Comparison of ENCODE assay signal across 21 mouse cellular contexts in the genomic region with DNA sequence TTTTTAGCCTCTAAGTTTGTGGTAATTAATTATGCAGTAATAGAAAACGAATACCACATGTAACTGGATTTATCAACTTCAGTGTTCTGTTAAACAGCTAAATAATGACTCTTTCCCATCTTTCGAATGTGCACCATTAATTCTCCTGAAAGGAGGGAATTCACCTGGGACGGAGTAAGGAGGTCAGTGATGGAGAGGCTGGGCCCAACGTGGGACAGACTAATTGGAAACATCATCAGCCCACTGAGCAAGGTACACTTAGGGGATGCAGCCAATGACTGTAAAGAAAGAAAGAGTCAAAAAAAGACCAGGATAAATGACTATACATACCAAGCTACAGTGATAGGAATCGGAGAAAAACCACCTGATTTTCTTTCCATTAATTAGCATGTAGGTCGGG. TPM values are rescaled to one million over a fixed set of nuclear protein-coding genes. Genes with fewer than 3 reads are reported as not detected.
DNase-seq lines count a peak whose midpoint lies in the region; ATAC-seq and TF ChIP-seq lines count a peak whose summit lies in the region.
"Had no signal": no experiment of that assay in that cellular context is flagged by ENCODE, and none has a peak within 500 bp of the region (broad histone marks: within the 10 kb centered on the region; RNA-seq: fewer than 3 reads in every experiment).

No protein-coding gene starts in this region.

- TF ChIP-seq CTCF in hindbrain, postnatal 0 days (IDR thresholded peaks at IDR 0.05; ENCODE audit: low read depth): no peak

- H3K4me2 ChIP-seq in hindbrain, embryonic 12.5 days (replicated peaks): no peak overlapping the region
- H3K4me2 ChIP-seq in hindbrain, postnatal 0 days (ENCODE audit: low read depth, low read length): no peak overlapping the region
- no peak overlapping the region for H3K4me2 ChIP-seq in hindbrain, embryonic 15.5 days
- no peak overlapping the region for H3K4me2 ChIP-seq in hindbrain, embryonic 16.5 days (ENCODE audit: low read length)
- no peak overlapping the region for H3K4me2 ChIP-seq in neural tube, embryonic 15.5 days
- H3K4me2 ChIP-seq: embryonic facial prominence, embryonic 12.5 days; forebrain, embryonic 13.5 days; forebrain, embryonic 15.5 days had no signal

- H3K9me3 ChIP-seq in hindbrain, embryonic 12.5 days (replicated peaks): no peaks in the 10 kb centered on the region
- H3K9me3 ChIP-seq in hindbrain, postnatal 0 days (ENCODE audit: low read length): no peaks in the 10 kb centered on the region
- H3K9me3 ChIP-seq in hindbrain, embryonic 15.5 days: no peaks in the 10 kb centered on the region
- H3K9me3 ChIP-seq in hindbrain, embryonic 16.5 days (ENCODE audit: control insufficient read depth, low read length): no peaks in the 10 kb centered on the region
- H3K9me3 ChIP-seq in neural tube, embryonic 15.5 days (replicated peaks): no peaks in the 10 kb centered on the region
- H3K9me3 ChIP-seq: embryonic facial prominence, embryonic 10.5 days; embryonic facial prominence, embryonic 12.5 days; forebrain, embryonic 13.5 days; forebrain, embryonic 15.5 days had no signal

- no peak overlapping the region for H3K4me3 ChIP-seq in hindbrain, embryonic 12.5 days
- no peak overlapping the region for H3K4me3 ChIP-seq in hindbrain, postnatal 0 days (ENCODE audit: low read length)
- H3K4me3 ChIP-seq in hindbrain, embryonic 15.5 days: no peak overlapping the region
- H3K4me3 ChIP-seq in hindbrain, embryonic 16.5 days (ENCODE audit: low read length): no peak overlapping the region
- no peak overlapping the region for H3K4me3 ChIP-seq in neural tube, embryonic 15.5 days (replicated peaks)
- H3K4me3 ChIP-seq: embryonic facial prominence, embryonic 10.5 days; embryonic facial prominence, embryonic 12.5 days; forebrain, embryonic 13.5 days; forebrain, embryonic 15.5 days had no signal

- DNase-seq in hindbrain, postnatal 0 days (ENCODE audit: low spot score): no peak
- no peak for DNase-seq in left cerebral cortex, postnatal 14 days (ENCODE audit: low spot score in 2 of 2)
- DNase-seq: adrenal gland, adult 2 months; adrenal gland, postnatal 10 days; adrenal gland, postnatal 25 days; cerebellum, adult 11 months; cerebellum, adult 18-20 months; cerebellum, adult 8-10 months; cerebellum, adult 9-11 months; cerebellum, postnatal 14 days; cerebellum, postnatal 36 days had no signal

- H3K27ac ChIP-seq in hindbrain, embryonic 12.5 days: no peak overlapping the region
- no peak overlapping the region for H3K27ac ChIP-seq in hindbrain, postnatal 0 days
- H3K27ac ChIP-seq in hindbrain, embryonic 15.5 days (replicated peaks): no peak overlapping the region
- H3K27ac ChIP-seq in hindbrain, embryonic 16.5 days (ENCODE audit: low read depth, low read length): no peak overlapping the region
- no peak overlapping the region for H3K27ac ChIP-seq in neural tube, embryonic 15.5 days (replicated peaks)
- H3K27ac ChIP-seq: embryonic facial prominence, embryonic 10.5 days; embryonic facial prominence, embryonic 12.5 days; forebrain, embryonic 13.5 days; forebrain, embryonic 15.5 days had no signal

- H3K4me1 ChIP-seq in hindbrain, embryonic 12.5 days: 0 out of 2 replicates have a peak, but pooled peaks cover 9% of the 10 kb centered on the region
- H3K4me1 ChIP-seq in hindbrain, postnatal 0 days (ENCODE audit: insufficient read depth, low read length): no peaks in the 10 kb centered on the region
- H3K4me1 ChIP-seq in hindbrain, embryonic 15.5 days (replicated peaks): peaks cover 12% of the 10 kb centered on the region; the same call in 1 of the 2 replicates
- H3K4me1 ChIP-seq in hindbrain, embryonic 16.5 days (ENCODE audit: control insufficient read depth, insufficient read depth, low read depth, low read length): peaks cover 5% of the 10 kb centered on the region; the same call in 1 of the 2 replicates
- peaks cover 7% of the 10 kb centered on the region; the same call in 1 of the 2 replicates for H3K4me1 ChIP-seq in neural tube, embryonic 15.5 days
- H3K4me1 ChIP-seq: embryonic facial prominence, embryonic 12.5 days had no signal

- ATAC-seq in hindbrain, embryonic 12.5 days (ENCODE audit: low FRiP score): peak; percentile 60
- no peak for ATAC-seq in hindbrain, postnatal 0 days
- 0 out of 2 replicates have a peak, but pooled peaks have one; percentile 66 for ATAC-seq in hindbrain, embryonic 15.5 days (ENCODE audit: low FRiP score, low read depth)
- peak; percentile 65; the same call in 1 of the 2 replicates for ATAC-seq in hindbrain, embryonic 16.5 days
- no peak for ATAC-seq in neural tube, embryonic 15.5 days (ENCODE audit: low FRiP score)
- ATAC-seq: forebrain, embryonic 13.5 days; forebrain, embryonic 15.5 days had no signal

- H3K27me3 ChIP-seq in hindbrain, embryonic 12.5 days: no peaks in the 10 kb centered on the region
- no peaks in the 10 kb centered on the region for H3K27me3 ChIP-seq in hindbrain, postnatal 0 days (ENCODE audit: insufficient read depth, low read length)
- H3K27me3 ChIP-seq in hindbrain, embryonic 15.5 days: no peaks in the 10 kb centered on the region
- H3K27me3 ChIP-seq in hindbrain, embryonic 16.5 days (replicated peaks; ENCODE audit: control insufficient read depth, insufficient read depth, low read length): no peaks in the 10 kb centered on the region
- H3K27me3 ChIP-seq in neural tube, embryonic 15.5 days (replicated peaks): no peaks in the 10 kb centered on the region
- H3K27me3 ChIP-seq: embryonic facial prominence, embryonic 12.5 days; forebrain, embryonic 13.5 days had no signal

- H3K36me3 ChIP-seq in hindbrain, embryonic 12.5 days: no peaks in the 10 kb centered on the region
- H3K36me3 ChIP-seq in hindbrain, postnatal 0 days (ENCODE audit: insufficient read depth, low read length): no peaks in the 10 kb centered on the region
- H3K36me3 ChIP-seq in hindbrain, embryonic 15.5 days: no peaks in the 10 kb centered on the region
- H3K36me3 ChIP-seq in hindbrain, embryonic 16.5 days (ENCODE audit: control insufficient read depth, insufficient read depth, low read length): no peaks in the 10 kb centered on the region
- no peaks in the 10 kb centered on the region for H3K36me3 ChIP-seq in neural tube, embryonic 15.5 days
- H3K36me3 ChIP-seq: embryonic facial prominence, embryonic 10.5 days; embryonic facial prominence, embryonic 12.5 days; forebrain, embryonic 15.5 days had no signal

- intact Hi-C loops in left cerebral cortex, postnatal 14 days (cut with DNase I): no loop called here

- WGBS in hindbrain, embryonic 12.5 days: 70% methylated on average over 6 of the region's 6 CpGs
- WGBS in hindbrain, postnatal 0 days: 81% methylated on average over 6 of the region's 6 CpGs
- WGBS in hindbrain, embryonic 15.5 days: 66% methylated on average over 6 of the region's 6 CpGs
- 72% methylated on average over 6 of the region's 6 CpGs for WGBS in hindbrain, embryonic 16.5 days
- 69% methylated on average over 6 of the region's 6 CpGs for WGBS in neural tube, embryonic 15.5 days

- no peak overlapping the region for H3K9ac ChIP-seq in hindbrain, embryonic 12.5 days
- no peak overlapping the region for H3K9ac ChIP-seq in hindbrain, postnatal 0 days (replicated peaks; ENCODE audit: low read length)
- H3K9ac ChIP-seq in hindbrain, embryonic 15.5 days: no peak overlapping the region
- H3K9ac ChIP-seq in hindbrain, embryonic 16.5 days (ENCODE audit: low read depth, low read length): no peak overlapping the region
- no peak overlapping the region for H3K9ac ChIP-seq in neural tube, embryonic 15.5 days (replicated peaks)
- H3K9ac ChIP-seq: embryonic facial prominence, embryonic 12.5 days; forebrain, embryonic 13.5 days; forebrain, embryonic 15.5 days had no signal

RNA-seq across cellular contexts. Expression of gene Samd5, which starts 31.5 kb away (rescaled TPM):
- 6.6 and 7.0 TPM in 2 replicates for polyA plus RNA-seq in hindbrain, embryonic 12.5 days (2016; fragmentation: Nextera tagmentation; extraction: Ambion mirVana)
- 6.5 and 7.9 TPM in 2 replicates for total RNA-seq in hindbrain, postnatal 0 days (2014; rRNA removed)
- 2.9 and 3.2 TPM in 2 replicates for polyA plus RNA-seq in hindbrain, postnatal 0 days (2015; fragmentation: Nextera tagmentation; extraction: Ambion mirVana)
- 4.3 and 4.9 TPM in 2 replicates for polyA plus RNA-seq in hindbrain, embryonic 15.5 days (2015; fragmentation: Nextera tagmentation; extraction: Ambion mirVana)
- polyA plus RNA-seq in hindbrain, embryonic 16.5 days (2015; fragmentation: Nextera tagmentation; extraction: Ambion mirVana): 3.9 and 4.4 TPM in 2 replicates
- 10 to 100 TPM; 12.4 to 14.4 TPM for total RNA-seq in left cerebral cortex, postnatal 14 days (2021)
- 4.9 and 6.7 TPM in 2 replicates for polyA plus RNA-seq in neural tube, embryonic 15.5 days (2015; fragmentation: Nextera tagmentation; extraction: Ambion mirVana)
- total RNA-seq: MEL had no signal
- polyA plus RNA-seq: C2C12 had no signal

Comparison
In these comparisons a context has a peak if more than half of its experiments do, and no peak if none do; other contexts are left out.
1. ATAC-seq: peak in hindbrain, embryonic 12.5 days (single experiment), hindbrain, embryonic 15.5 days (single experiment) and hindbrain, embryonic 16.5 days (single experiment); none in hindbrain, postnatal 0 days (single experiment) and neural tube, embryonic 15.5 days (single experiment).